Mouse (Mus musculus): ENCODE data around the gene Fam129a. TPM values are rescaled to one million over a fixed set of nuclear protein-coding genes. Genes with fewer than 3 reads are reported as not detected.
A peak's percentile ranks its signal among the peaks of the same experiment; 100 is the strongest.

Gene Fam129a
- 1.4 and 1.7 TPM in 2 replicates for polyA plus RNA-seq (2016; fragmentation: Nextera tagmentation; extraction: Ambion mirVana)

DNA sequence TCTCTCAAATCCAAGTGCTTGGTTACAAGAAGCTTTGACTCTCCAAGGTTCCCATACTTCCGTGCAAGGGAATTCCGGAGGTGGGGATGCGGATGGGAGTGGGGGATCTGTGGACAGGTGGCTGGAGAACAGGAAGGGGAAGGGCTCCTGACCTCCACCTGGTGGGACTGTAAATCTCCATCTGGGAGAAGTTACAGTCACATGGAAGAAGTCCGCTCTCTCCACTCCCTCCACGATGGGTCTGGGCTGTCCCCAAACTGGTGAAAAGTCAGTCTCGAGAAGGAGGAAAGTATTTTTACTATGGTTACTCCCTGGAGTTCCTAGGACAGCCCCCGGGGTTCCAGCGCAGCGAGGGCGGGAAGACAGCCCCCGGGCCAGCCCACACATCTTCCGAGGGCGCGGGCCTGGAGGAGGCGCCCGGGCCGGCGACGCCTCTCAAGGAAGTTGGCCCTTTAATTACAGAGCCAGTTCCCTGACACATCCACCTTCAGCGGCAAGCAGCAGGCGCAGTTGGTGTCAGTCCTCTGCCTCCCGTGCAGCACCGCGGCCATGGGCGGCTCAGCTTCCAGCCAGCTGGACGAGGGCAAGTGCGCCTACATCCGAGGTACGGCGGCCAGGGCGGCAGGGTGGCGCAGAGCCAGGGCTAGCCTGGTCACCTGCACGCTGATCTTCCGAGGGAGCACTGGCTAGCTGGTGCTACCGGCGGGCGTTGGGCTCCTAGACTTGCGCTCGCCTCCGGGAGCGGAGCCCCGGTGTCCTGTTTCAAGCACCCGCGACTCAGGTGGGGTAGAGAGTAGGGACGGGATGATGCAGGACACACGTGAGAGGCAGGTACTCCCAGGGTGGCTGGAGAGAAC, at the start of gene Fam129a:
TSS of gene Fam129a (plus strand) at position 206 of the 857 bp plus-strand sequence.
- WGBS, result 4% methylated on average over 46 of the region's 46 CpGs
- no peaks in the 10 kb centered on the region for H3K9me3 ChIP-seq
- ATAC-seq (ENCODE audit: low FRiP score), result peak; percentile 57; the same call in 1 of the 2 replicates
- peak within 1 kb of the TSS; percentile 43 for H3K4me3 ChIP-seq (replicated peaks)
- no peak within 1 kb of the TSS for H3K27ac ChIP-seq
- H3K36me3 ChIP-seq (replicated peaks), result no peaks in the 10 kb centered on the region
- H3K4me1 ChIP-seq, result peaks cover 9% of the 10 kb centered on the region
- H3K27me3 ChIP-seq, result peaks cover 41% of the 10 kb centered on the region
- peak within 1 kb of the TSS; percentile 56 for H3K9ac ChIP-seq
- peak within 1 kb of the TSS; percentile 73 for H3K4me2 ChIP-seq

DNA sequence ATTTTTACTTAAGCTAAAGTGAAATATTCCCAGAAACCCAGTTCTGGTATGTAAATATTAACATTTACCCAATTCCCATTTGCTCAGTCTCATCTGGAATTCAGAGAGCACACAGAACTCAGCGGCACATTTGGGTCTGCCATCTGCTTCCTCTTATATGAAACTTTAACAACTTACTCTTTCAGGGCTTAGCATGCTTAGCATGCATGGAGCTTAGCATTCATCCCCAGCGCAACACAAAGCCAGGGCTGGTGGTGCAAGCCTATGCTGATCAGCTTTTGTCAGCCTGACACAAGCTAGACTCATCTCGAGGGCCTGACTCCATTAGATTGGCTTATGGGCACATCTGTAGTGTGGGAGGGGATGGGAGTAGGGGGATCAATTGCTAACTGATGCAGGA, 44.3 kb upstream of the Fam129a start:
- no peak overlapping the region for H3K4me2 ChIP-seq
- no peaks in the 10 kb centered on the region for H3K36me3 ChIP-seq (replicated peaks)
- H3K4me3 ChIP-seq (replicated peaks), result no peak overlapping the region
- H3K9me3 ChIP-seq, result no peaks in the 10 kb centered on the region
- no peaks in the 10 kb centered on the region for H3K27me3 ChIP-seq
- ATAC-seq (ENCODE audit: low FRiP score), result no peak
- WGBS, result 66% methylated on average over 3 of the region's 3 CpGs
- no peaks in the 10 kb centered on the region for H3K4me1 ChIP-seq
- H3K27ac ChIP-seq, result no peak overlapping the region
- H3K9ac ChIP-seq, result no peak overlapping the region

DNA sequence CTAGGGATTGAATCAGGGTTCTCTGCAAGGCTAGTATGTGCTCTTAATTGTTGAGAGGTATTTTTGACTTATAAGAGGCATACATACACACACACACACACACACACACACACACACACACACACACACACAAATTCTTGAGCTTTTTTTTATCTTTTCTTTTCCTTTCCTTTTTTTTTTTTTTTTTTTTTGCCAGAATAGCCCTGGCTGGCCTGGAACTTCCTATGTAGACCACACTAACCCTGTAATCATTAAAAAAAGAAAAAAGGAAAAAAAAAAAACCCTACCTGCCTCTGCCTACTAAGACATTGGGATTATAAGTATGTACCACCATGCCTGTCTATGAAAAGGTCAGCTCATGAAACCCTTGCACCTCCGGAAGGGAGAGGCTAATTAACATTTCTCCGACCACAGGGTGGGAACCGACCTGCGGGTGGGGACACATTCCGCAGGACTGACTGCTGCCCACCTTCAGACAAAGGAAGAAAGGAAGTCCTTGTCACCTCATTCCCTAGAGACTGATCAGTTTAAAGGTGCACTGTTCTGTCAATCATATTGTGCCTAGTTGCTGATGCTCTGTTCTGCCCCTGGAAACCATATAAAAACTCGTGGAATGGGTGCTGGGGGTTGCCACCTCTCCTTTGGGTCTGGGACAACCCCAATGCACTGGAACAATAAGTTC, 27.0 kb upstream of the Fam129a start:
- H3K4me1 ChIP-seq, result no peaks in the 10 kb centered on the region
- H3K27me3 ChIP-seq, result no peaks in the 10 kb centered on the region
- no peak overlapping the region for H3K27ac ChIP-seq
- no peaks in the 10 kb centered on the region for H3K36me3 ChIP-seq (replicated peaks)
- H3K9ac ChIP-seq, result no peak overlapping the region
- no peaks in the 10 kb centered on the region for H3K9me3 ChIP-seq
- 74% methylated on average over 6 of the region's 6 CpGs for WGBS
- no peak for ATAC-seq (ENCODE audit: low FRiP score)
- no peak overlapping the region for H3K4me3 ChIP-seq (replicated peaks)
- no peak overlapping the region for H3K4me2 ChIP-seq

DNA sequence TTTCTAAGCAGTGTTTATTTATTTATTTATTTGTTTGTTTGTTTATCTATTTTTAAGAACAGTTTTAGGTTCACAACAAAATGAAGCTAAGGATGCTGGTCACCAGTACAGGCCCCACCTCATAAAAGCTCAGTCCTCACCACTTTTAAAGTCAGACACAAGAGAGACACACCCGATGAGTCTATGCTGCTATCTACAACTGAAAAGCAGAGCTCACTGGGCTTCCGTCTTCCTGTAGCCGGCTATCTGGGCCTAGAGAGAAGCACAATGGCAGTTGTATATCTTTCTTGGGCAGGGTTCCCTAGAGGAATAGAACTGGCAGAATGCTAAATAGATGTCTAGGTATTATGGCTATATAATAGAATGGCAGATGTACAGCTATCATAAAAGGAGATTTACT, 26.4 kb upstream of the Fam129a start:
- Histone ChIP-seq H3K4me3 (replicated peaks) (no peak overlapping the region), H3K27me3 (no peaks in the 10 kb centered on the region), H3K4me1 (no peaks in the 10 kb centered on the region), H3K9ac (no peak overlapping the region), H3K4me2 (no peak overlapping the region), H3K27ac (no peak overlapping the region), H3K36me3 (replicated peaks) (no peaks in the 10 kb centered on the region), H3K9me3 (no peaks in the 10 kb centered on the region)
- ATAC-seq (ENCODE audit: low FRiP score), result no peak
- 92% methylated on average over 3 of the region's 3 CpGs for WGBS

DNA sequence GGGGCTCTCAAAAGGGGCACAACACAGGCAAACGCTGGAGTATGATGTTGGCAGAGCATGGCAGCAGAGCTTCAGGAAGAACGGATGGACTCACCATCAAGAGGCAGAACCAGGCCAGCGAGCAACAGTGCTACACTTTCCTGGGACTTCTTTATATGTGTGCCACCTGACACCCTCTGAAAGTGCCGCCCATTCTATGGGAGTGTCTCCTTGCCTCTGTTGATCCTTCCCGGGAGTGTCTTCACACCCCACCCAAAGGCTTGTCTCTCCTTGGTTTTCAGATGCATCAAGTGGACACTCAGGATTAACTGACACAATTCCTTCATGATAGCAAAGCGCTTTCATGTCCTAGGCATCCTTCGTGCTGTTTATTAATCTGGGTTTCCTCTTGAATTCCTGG, 25.4 kb upstream of the Fam129a start:
- H3K9ac ChIP-seq, result no peak overlapping the region

DNA sequence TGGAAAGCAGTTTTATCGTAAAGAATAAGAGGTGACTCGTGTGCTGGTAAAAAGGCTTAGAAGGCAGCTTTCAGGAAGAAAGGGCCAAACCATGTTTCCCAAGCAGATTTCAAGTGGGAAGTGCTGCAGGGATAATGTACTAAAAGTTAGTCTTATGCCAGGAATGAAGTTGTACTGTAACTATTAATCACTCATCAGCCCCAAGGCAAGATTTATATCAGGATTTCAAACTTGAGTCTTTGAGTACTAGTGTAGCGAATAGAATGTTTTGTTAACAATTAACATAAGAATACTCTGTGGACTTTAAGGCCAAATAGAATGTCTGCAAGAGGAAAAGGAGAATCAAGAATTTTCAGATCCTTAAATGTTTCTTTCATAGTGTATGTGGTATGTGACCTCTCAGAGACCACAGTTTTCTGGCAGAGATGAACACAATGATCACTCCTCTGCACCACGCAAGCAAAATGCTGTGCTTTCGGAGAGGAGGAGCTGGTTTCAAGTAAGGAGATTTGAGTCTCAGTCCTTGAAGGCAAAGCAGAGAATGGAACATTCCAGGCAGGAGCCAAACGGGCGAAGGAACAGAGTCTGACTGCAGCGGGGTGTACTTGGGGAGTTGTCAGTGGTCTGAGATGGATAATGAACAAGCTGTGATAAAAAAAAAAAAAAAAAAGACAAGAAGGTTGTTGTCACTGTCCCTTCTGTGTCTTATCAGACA, 21.9 kb upstream of the Fam129a start:
- Histone ChIP-seq H3K9ac (no peak overlapping the region), H3K4me3 (replicated peaks) (no peak overlapping the region), H3K4me1 (peaks cover 9% of the 10 kb centered on the region), H3K27ac (no peak overlapping the region), H3K4me2 (no peak overlapping the region), H3K36me3 (replicated peaks) (no peaks in the 10 kb centered on the region), H3K9me3 (no peaks in the 10 kb centered on the region), H3K27me3 (no peaks in the 10 kb centered on the region)
- no peak for ATAC-seq (ENCODE audit: low FRiP score)
- 87% methylated on average over 8 of the region's 8 CpGs for WGBS

More for the DNA sequence above, 25.4 kb upstream of the Fam129a start:
- ATAC-seq (ENCODE audit: low FRiP score), result no peak
- no peaks in the 10 kb centered on the region for H3K36me3 ChIP-seq (replicated peaks)
- H3K27me3 ChIP-seq, result no peaks in the 10 kb centered on the region
- H3K9me3 ChIP-seq, result no peaks in the 10 kb centered on the region
- H3K4me3 ChIP-seq (replicated peaks), result no peak overlapping the region
- no peak overlapping the region for H3K4me2 ChIP-seq
- WGBS, result 86% methylated on average over 7 of the region's 7 CpGs
- no peak overlapping the region for H3K27ac ChIP-seq
- H3K4me1 ChIP-seq, result no peaks in the 10 kb centered on the region

DNA sequence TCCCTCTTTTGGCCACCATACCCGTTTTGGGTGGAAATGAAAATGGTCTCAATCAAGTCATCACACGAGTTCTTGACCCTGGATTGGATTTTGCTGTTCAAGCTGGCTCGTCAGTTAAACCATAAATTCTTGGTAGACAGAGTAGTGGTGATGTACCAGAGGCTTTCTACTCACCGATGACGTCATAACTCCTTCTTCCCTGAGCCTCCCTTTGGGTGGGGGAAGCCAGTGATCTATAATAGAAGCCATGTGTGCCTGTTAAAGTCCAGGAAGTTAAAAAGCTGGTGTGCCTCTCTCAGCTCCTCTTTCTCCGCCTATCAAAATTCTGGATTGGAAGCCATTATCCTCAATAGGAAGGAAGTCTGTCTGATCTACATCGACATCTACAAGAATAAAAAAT, 21.2 kb upstream of the Fam129a start:
- 81% methylated on average over 7 of the region's 7 CpGs for WGBS
- no peaks in the 10 kb centered on the region for H3K9me3 ChIP-seq
- no peaks in the 10 kb centered on the region for H3K36me3 ChIP-seq (replicated peaks)
- H3K27ac ChIP-seq, result no peak overlapping the region
- no peaks in the 10 kb centered on the region for H3K27me3 ChIP-seq
- no peak overlapping the region for H3K4me3 ChIP-seq (replicated peaks)
- ATAC-seq (ENCODE audit: low FRiP score), result no peak
- H3K4me2 ChIP-seq, result no peak overlapping the region
- no peak overlapping the region for H3K9ac ChIP-seq
- H3K4me1 ChIP-seq, result peaks cover 9% of the 10 kb centered on the region

DNA sequence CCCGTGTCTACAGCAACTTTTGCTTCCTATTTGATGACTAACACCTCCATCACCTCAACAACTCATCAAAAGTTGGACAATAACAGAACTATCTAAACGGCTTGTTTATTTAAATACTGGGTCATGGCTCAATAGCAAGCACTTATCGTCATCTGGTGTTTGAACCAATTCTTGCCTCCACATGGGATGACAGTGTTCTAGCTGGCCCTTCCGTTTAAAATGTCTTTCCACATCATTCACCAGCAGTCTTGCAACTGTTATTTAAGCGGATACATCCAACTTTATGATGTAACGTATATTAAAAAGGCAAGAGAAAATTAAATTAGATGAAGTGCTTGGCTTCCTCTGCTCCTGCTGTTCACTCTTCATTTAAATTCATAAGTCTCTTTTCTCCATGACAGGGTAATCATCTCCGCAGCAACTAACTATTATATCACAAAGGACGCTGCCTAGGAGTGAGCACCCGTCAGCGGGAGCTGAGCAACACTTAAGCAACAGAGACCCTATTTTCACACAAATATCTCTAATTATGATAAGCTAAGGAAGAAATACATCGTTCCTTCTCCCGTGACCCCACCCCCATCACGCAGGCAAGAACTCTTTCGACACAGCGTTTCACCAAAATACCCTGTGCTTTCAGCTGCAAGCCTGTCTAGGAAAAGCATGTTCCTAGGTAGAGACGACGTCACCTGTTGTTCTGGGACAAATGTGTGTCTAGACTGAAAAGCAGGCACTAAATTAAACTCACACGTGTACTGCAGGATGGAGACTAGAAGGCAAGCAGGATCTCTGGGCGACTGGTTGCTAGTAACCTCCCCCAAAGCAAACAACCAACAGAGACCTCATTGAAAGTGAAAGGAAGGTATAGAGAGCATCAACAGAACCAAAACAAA, 20.2 kb upstream of the Fam129a start:
- Histone ChIP-seq H3K4me2 (no peak overlapping the region), H3K27ac (no peak overlapping the region), H3K9me3 (no peaks in the 10 kb centered on the region), H3K4me3 (replicated peaks) (no peak overlapping the region), H3K27me3 (no peaks in the 10 kb centered on the region), H3K36me3 (replicated peaks) (no peaks in the 10 kb centered on the region), H3K9ac (no peak overlapping the region), H3K4me1 (peaks cover 9% of the 10 kb centered on the region)
- ATAC-seq (ENCODE audit: low FRiP score), result no peak
- 43% methylated on average over 19 of the region's 19 CpGs for WGBS

DNA sequence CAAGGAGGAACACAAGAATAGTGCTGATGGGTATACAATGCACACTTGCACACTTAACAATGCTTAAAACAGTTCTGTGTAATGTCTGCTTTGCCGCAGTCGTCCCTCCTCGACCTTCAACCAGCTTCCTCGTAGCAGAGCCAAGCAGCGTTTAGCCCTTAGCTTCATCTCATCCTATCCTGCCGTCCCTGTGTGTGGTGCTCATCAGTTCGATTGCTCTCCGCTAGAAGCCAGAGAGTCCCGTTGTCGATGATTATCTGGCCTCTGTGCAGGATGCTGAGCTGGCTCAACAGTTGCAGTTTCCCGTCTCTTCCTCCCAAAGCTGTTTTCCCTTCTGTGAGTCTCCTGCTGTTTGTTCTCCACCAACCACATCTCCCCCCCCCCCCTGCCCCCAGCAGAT, 10.4 kb upstream of the Fam129a start:
- no peaks in the 10 kb centered on the region for H3K4me1 ChIP-seq
- ATAC-seq (ENCODE audit: low FRiP score), result no peak
- H3K4me2 ChIP-seq, result no peak overlapping the region
- no peaks in the 10 kb centered on the region for H3K27me3 ChIP-seq
- H3K9me3 ChIP-seq, result no peaks in the 10 kb centered on the region
- no peaks in the 10 kb centered on the region for H3K36me3 ChIP-seq (replicated peaks)
- H3K4me3 ChIP-seq (replicated peaks), result no peak overlapping the region
- no peak overlapping the region for H3K27ac ChIP-seq
- 59% methylated on average over 11 of the region's 11 CpGs for WGBS
- H3K9ac ChIP-seq, result no peak overlapping the region

DNA sequence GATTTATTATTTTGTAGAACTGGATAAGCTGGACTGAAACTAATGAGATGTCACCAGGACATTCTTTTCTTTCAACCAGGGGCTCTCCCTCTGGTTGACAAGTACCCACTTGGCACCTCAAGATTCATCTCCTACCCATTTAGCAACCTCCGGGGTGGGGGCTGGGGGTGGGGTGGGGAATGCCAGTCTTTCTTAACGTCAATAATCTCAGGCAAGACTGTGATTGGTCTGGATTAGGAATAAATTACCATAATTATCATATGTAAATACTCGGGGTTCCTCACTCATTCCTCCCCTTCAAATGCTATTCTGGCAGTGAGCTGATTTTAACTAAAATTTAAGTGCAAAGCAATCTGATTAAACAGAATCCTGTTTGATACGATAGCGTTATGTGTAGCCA, 7.6 kb upstream of the Fam129a start:
- no peaks in the 10 kb centered on the region for H3K9me3 ChIP-seq
- no peaks in the 10 kb centered on the region for H3K4me1 ChIP-seq
- no peak overlapping the region for H3K4me2 ChIP-seq
- ATAC-seq (ENCODE audit: low FRiP score), result no peak
- no peak overlapping the region for H3K27ac ChIP-seq
- no peaks in the 10 kb centered on the region for H3K36me3 ChIP-seq (replicated peaks)
- H3K9ac ChIP-seq, result no peak overlapping the region
- no peak overlapping the region for H3K4me3 ChIP-seq (replicated peaks)
- 60% methylated on average over 5 of the region's 5 CpGs for WGBS
- no peaks in the 10 kb centered on the region for H3K27me3 ChIP-seq

DNA sequence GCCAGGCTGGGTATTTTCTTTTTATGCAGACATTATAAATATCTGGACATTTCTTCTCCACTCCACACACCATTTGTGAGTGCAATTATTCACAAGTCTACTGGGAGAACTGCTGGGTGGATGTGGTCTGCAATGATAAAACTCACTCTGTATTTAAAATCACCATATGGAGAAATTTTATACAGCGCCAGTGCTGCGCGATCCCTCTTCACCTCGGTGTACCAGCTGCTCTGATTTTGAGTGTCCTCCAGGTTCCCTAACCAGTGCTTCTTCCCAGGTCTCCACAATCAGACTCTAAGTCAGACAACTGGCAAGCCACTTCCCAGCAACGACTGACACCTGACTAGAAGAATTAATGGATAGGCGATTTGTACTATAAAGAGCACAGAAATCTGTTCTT, 7.1 kb upstream of the Fam129a start:
- no peak overlapping the region for H3K9ac ChIP-seq

More for the DNA sequence above, 7.1 kb upstream of the Fam129a start:
- H3K36me3 ChIP-seq (replicated peaks), result no peaks in the 10 kb centered on the region
- no peak overlapping the region for H3K4me3 ChIP-seq (replicated peaks)
- no peak overlapping the region for H3K27ac ChIP-seq
- H3K27me3 ChIP-seq, result peaks cover 2% of the 10 kb centered on the region; the same call in 1 of the 2 replicates
- H3K9me3 ChIP-seq, result no peaks in the 10 kb centered on the region
- H3K4me2 ChIP-seq, result no peak overlapping the region
- WGBS, result 57% methylated on average over 6 of the region's 6 CpGs
- ATAC-seq (ENCODE audit: low FRiP score), result no peak
- H3K4me1 ChIP-seq, result no peaks in the 10 kb centered on the region
